Mouse (Mus musculus) E14TG2a.4 (cell line): Measurements from ENCODE around the gene Abhd17a.
"Not testable (repeated sequence)": the region's sequence is repeated elsewhere in the genome, so short reads cannot be mapped to it uniquely, and the experiment has no call there.

ENCODE experiments used
- CTCF ChIP-seq: conservative IDR thresholded peaks from 2 replicates; pipeline ENCODE4 v1.5.1; 2014; ENCODE audit warnings: low read length
- POU5F1 ChIP-seq: IDR thresholded peaks from 2 replicates; pipeline ENCODE4 v1.6.1; 2014; ENCODE audit warnings: low read length, borderline replicate concordance

DNA sequence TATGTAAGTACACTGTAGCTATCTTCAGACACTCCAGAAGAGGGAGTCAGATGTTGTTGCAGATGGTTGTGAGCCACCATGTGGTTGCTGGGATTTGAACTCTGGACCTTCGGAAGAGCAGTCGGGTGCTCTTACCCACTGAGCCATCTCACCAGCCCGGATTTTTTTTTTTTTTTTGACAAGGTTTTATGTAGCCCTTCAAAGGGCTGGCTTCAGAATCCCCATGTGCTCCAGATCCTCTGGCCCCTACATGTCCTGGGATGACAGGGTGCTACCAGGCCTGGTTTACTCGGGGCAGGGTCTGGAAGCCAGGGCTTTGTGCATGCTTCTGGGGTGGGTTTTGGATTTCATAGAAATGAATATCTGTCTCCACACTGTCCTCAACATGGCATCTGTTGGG is 15.6 kb upstream of the Abhd17a start, which contains the start of gene Gm49322:
- not testable (repeated sequence) for TF ChIP-seq CTCF, POU5F1
